Mouse (Mus musculus) brain, embryonic 14.5 days (tissue): ENCODE measurements around the gene Lpp. TPM values are rescaled to one million over a fixed set of nuclear protein-coding genes. Genes with fewer than 3 reads are reported as not detected.
A peak's percentile ranks its signal among the peaks of the same experiment; 100 is the strongest.

ENCODE experiments used
- DNase-seq: peaks from one replicate; pipeline ENCODE4 v3.0.0-alpha.2; 2011; ENCODE audit warnings: low read depth
- CTCF ChIP-seq: fragments of 200-500 bp; IDR thresholded peaks from 2 replicates; pipeline ENCODE4 v1.5.1; 2012; ENCODE audit warnings: inconsistent platforms, mild to moderate bottlenecking, moderate library complexity, borderline replicate concordance; ENCODE audit not compliant: insufficient read depth, insufficient read length; ENCODE audit errors: extremely low read depth
- POLR2A ChIP-seq: fragments of 200-500 bp; IDR thresholded peaks from 2 replicates; pipeline ENCODE4 v1.6.1; 2012; ENCODE audit warnings: mild to moderate bottlenecking, inconsistent platforms, borderline replicate concordance; ENCODE audit not compliant: poor library complexity, insufficient read depth, insufficient read length, severe bottlenecking; ENCODE audit errors: extremely low read depth
- polyA plus RNA-seq: library from polyadenylated mRNA; depleted of rRNA; stranded (reverse); fragments of >200 nt; gene quantifications from 2 replicates; pipeline ENCODE4 v1.2.3, GENCODE M21; 2012

Lpp gene
- polyA plus RNA-seq, 1 experiment: 5.4 TPM

DNA sequence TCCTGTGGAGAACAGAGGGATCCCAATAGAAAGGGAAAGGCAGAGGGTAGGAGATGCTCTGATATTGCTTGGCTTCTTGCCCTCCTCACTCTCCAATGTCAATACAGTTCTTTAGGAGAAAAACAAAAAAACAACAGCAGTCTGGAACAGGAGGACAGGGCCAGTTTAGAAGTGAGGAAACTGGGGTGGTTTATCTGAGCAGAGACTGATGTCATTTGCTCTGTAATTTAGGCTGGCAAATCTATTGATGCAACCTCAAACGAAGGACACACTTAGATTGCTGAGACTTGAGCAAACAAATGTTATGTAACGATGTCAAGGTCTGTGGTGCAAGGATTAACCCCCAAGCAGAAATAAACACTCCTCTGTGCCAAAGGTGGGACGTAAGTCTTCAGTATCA is 123.7 kb downstream of the Lpp start:
- DNase-seq: no peak
- TF ChIP-seq CTCF (no peak), POLR2A (no peak)

DNA sequence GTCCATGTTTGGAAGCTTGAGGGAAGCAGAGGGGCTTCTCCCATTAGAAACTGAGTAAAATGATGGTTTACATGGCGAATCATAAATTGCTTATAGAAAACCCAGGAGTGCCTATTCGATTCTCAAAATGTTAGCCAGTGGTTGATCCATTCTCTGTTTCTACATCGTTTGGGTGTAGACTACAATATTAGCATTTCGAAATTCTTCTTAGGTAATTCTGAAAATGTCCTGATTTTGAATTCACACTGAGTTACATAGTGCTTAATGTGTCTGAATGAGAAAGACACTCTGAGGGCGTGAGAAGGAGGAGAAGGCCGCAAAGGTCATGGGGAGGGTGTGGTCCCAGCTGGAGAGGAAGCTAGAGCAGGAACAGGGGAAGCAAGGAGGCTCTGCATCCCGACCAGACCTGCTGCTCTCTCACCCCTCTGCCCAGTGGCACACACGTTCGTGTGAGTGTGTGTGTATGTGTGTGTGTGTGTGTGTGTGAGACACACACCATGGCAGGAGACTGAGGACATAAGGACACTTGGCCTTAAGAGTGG is 124.3 kb downstream of the Lpp start:
- TF ChIP-seq CTCF (no peak), POLR2A (no peak)
- no peak for DNase-seq

DNA sequence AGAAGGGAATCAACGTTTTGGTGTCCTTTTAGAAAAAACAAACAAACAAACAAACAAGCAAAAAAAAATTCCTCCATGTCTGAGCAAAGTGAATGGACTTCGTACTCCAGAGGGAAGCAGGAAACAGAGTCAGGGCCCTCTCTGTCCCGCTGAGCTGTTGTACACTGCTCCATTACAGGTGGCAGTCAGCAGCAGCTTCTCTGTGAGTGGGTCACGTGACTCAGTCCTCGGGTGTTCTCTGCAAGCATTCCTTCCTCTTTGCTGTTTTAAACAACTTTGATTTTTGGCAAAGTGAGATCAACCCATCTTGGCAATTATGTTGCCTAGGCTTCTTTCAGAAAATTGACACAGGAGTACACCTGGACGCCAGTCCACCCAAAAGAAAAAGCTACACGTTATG is 125.5 kb downstream of the Lpp start:
- TF ChIP-seq POLR2A (no peak), CTCF (no peak)
- DNase-seq: no peak

DNA sequence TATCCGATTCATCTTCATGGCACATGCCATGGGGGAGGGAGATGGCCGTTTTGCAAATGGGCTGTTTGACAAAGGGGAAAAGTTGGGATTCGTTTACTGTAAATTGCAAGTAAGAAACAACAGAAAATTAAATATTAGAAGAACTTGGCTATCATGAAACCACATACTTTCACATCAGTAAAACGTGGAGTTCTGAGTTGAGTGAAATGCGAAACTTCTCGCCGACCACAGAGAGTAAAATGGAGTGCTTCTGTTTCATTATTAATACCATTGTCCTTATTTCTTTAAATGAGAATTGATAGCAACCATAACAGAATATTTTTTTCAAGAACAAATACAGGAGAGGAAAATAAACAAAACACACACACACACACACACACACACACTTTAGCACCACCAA is 133.9 kb downstream of the Lpp start:
- DNase-seq: no peak
- no peak for TF ChIP-seq POLR2A
- TF ChIP-seq CTCF: no peak

DNA sequence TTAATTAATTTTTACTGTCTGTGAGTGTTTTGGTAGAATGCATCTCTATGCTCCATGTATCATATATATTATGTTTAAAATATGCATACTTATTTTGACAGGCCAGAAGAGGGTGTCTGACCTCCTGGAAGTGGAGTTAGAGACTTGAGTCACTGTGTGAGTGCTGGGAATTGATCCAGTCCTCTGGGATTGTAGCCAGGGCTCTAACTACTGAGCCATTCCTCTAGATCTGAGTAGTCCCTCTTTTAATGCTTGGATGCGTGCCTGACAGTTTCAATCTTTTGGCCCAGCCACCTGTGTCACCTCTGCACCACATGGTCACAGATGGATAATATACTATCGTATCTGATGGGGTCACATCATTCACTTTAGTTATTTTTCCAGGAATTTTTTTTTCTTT is 138.4 kb downstream of the Lpp start:
- DNase-seq: peak; percentile 36
- no peak for TF ChIP-seq CTCF
- no peak for TF ChIP-seq POLR2A

DNA sequence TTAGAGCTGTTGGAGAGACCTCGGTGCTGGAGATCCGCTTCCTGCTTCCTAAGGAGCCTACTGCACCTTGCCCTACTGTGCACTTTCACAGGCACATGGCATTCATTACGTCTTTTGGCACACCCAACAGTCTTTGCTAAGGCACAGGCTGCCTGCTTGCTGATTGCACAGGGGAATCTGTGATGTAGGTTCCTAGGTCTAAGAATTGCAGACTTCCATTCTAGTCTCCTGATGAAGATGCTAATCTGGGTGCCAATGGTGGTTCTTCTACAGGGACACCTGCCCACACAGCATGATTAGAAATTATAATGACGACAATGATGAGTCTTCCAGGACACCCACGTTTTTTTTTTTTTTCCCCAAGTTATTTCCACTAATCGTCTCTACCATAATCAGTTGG is 141.9 kb downstream of the Lpp start:
- TF ChIP-seq CTCF (no peak), POLR2A (no peak)
- no peak for DNase-seq

DNA sequence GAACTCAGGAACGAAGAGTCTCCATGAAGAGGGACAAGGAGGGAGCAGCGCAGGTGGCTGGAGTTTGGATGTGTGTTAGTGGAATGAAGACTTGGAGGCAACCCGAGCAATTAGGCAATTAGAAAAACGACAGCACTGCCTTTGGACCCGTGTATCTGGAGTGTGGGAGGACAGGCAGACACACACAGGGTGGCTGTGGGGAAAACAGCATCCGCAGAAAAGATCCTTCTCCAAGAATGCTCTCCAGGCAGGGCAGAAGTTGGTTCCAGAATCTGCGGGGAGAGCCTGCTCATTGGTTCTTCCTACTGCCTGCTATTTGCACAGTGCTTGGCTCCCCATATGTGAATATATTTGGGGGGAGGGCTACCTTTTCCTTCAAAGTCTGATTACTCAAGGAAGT is 143.0 kb downstream of the Lpp start:
- TF ChIP-seq CTCF (no peak), POLR2A (no peak)
- DNase-seq: no peak

DNA sequence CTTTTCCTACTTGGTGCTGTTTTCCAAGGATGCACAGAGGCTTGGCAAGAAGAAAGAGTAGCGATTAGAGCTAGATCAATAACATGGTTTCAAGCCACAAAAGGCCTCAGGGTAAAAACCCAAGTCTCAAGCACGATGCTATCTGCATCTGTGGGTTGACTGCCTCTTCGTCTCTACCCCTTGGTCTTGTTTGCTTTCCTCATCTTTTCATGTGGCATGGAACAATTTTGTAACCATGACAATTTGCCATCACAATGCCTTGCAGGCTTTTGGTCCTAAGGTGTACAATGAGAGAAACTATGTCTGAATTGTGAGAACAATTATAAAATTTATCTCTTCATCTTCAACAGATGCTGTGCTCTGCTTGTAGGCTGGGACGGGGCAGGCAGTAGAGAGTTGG is 145.7 kb downstream of the Lpp start:
- no peak for DNase-seq
- no peak for TF ChIP-seq POLR2A
- TF ChIP-seq CTCF: no peak

DNA sequence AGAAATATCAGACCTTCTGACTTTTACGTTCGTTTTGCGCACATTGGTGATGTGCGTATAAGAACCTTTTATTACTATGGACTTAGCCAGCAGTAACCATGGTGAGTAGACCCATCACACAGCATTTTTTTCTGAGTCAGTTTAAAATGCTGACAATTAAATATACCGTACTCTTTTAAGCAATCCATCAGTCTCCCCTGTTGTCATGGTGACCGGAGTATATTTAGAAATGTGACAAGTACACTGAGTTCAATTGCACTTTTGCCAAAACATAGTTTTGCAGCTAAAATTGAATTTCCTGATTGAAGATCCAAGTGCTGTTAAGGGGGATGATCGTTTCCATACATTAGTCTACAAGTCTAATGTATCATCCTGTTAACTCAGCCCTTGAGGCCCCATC is 149.6 kb downstream of the Lpp start:
- no peak for TF ChIP-seq POLR2A
- TF ChIP-seq CTCF: no peak
- DNase-seq: peak; percentile 65

DNA sequence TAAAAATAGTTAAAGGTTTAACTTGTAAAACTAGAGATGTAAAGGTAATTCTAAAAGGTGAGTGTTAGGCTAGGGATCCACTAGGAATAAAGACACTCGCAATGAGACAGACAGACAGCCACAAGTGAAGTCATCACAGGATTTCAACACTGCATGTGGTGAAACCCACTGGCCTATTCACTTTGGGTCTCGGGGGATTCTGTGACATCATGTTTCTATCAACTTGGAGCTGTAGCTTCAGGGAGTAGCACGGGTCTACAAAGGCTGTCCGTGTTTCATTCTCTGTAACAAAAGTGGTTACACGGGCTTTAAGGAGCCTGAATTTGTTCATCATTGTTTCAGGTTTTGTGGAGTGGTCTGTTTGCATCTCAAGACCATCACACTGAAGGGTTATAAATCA is 152.1 kb downstream of the Lpp start:
- TF ChIP-seq POLR2A (no peak), CTCF (no peak)
- no peak for DNase-seq

DNA sequence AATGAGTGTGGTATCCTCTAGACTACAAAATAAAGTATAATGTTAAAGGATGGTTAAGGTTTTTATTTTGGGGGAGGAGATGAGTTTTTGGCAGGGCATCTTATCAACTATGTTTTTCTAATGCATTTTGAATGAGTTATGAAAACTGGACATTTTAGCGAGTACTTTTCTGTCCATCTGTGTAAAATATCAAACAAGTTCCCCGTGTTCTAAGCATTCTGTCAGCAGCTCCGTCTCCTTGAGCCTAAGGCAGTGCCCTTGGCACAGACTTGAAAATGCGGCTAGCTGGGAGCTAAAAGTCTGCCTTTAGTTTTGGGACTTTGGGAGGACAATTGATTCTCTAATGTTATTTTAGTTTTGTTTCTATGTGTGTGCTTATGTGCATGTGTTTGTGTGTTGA is 165.2 kb downstream of the Lpp start:
- TF ChIP-seq CTCF: no peak
- TF ChIP-seq POLR2A: no peak

DNA sequence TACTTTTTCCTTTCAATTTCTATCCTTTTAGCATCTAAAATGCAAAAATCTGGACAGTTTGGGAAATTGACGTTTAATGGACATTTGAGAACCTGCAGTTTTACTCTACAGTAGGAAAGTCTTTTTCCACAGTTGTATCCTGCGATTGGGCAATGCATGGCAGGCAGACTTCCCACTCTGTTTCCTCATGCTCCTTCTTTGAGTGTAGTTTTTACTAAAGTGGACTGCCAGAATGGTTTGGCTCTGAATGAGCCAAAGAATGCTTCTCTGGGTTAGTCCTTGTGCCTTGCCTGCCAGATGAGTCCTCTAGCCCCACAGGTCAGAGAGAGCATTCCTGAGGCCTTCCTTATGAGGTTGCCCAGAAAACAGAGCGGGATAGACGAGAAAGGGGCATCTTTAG is 166.5 kb downstream of the Lpp start:
- TF ChIP-seq POLR2A (no peak), CTCF (no peak)
- DNase-seq: no peak

More for the DNA sequence above, 165.2 kb downstream of the Lpp start:
- DNase-seq: no peak
